Mouse (Mus musculus): Measurements from ENCODE around the gene Igsf6. TPM values are rescaled to one million over a fixed set of nuclear protein-coding genes. Genes with fewer than 3 reads are reported as not detected.

Gene Igsf6
- total RNA-seq (2022): 1 to 10 TPM in 2 of 4 experiments, under 1 TPM in 2; 0.72 to 1.5 (median 1.2) TPM

GRCm38 (mm10) chr7:121074281-121074680, at the start of gene Igsf6:
Gene Igsf6 (minus strand): TSS chr7:121074572.
- peak; percentile 45 for DNase-seq (ENCODE audit: low spot score)

DNA sequence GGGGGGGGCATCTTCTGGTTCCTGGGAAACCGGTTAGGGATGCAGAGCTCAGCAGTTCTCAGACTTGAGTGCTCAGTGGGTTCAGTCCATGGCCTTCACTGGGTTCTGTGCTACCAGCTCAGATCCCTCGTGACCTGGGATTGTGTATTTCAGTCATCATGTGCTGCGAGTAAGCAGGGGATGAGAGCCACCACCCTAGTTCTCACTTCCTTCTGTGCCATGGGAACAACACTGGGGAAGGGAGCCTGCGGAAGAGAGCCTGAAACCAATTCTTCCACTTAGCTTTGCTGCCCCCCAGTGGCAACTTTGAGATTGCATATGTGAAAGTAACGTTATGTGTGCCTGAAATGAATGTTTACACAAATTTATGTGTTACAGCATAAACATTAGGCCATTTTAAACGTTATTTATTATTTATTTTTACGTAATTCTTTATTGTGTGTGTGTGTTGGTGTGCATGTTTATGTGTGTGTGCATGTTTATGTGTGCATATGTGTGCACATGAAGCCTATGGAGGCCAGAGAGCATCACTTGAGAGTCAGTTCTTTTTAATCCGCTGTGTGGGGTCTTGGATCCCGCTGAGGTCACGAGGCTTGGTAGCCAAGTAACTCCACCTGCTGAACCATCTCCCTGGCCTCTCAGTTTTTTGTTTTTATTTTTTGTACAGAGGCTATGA, 45.9 kb upstream of the Igsf6 start:
- peak; percentile 87 for DNase-seq (ENCODE audit: low spot score)

DNA sequence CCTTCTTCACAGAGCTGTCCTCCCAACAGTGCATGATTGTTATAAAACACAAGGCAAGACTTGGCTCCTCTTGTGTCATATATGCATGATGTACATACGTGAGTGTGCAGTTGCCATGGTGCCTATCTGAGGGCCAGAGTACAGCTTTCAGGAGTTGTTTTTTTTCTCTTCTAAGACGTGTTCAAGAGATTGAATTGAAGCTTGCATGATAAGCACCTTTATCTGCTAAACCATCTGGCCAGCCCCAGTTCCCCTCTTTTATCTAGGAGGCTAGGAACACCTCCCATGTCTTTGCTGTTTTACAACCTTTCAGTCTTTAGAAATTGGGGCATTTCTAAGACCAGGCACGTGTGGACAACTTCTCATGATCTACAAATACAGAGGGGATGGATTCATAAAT, 37.4 kb upstream of the Igsf6 start:
- no peak for DNase-seq (ENCODE audit: low spot score)

DNA sequence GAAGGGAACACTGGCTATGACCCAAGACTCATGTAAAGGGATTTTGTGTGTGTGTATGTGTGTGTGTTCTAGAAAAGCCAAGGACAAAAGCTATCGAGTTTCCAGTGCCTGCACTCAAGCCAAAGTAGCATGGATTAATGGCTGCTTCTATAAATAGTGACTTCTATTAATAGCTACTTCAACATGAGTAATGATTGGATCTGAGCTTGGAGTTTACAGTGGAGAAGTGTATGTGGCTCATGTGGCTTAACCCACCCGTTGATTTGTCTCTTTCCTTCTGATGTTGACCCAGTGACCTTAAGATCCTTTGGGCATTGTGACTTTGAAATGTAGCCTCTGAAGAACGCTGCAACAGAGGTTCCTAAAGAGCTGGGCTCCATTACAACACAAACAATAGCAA, 36.9 kb upstream of the Igsf6 start:
- peak; percentile 19 for DNase-seq (ENCODE audit: low spot score)

DNA sequence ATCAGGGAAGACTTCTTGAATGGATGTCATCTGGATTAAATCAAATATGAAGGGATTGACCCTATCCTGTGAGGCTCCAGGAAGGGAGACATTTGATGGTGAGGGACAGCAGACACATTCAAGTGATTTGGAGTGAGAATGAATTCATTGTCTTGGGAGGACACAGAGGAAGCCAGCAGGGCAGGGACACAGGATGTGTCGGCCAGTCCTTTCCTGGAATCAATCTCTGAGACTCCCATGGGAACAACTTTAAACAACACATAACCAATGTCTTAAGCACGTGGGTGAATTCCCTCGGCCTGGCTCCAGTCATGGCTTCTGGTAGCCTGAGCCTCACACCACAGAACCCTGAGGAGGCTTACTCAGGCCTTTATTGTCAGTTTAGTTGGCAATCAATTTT, 33.5 kb upstream of the Igsf6 start:
- peak; percentile 74 for DNase-seq (ENCODE audit: low spot score)

- DNase-seq (ENCODE audit: low spot score): no peak
Observed at GRCm38 (mm10) chr7:121098614-121099389, 24.4 kb upstream of the Igsf6 start.

DNA sequence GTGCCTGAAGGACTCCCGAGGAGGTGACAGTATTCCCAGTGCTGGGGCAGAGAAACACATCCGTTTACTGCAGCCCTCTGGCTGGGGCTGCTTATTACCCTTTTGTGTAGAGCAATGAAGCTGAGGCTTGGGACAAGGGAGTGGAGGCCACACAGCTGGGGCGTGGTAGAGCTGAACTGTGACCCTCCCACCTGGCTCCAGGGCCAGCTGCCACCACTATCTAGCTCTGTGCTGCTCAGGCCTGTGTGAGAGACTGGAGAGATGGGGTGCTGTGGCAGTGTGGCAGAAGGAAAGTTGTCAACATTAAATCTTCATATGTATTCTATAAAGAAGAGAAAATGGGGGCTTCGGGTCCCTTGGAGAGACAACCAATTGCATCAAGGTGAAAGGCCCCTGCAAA, 18.7 kb upstream of the Igsf6 start:
- no peak for DNase-seq (ENCODE audit: low spot score)

DNA sequence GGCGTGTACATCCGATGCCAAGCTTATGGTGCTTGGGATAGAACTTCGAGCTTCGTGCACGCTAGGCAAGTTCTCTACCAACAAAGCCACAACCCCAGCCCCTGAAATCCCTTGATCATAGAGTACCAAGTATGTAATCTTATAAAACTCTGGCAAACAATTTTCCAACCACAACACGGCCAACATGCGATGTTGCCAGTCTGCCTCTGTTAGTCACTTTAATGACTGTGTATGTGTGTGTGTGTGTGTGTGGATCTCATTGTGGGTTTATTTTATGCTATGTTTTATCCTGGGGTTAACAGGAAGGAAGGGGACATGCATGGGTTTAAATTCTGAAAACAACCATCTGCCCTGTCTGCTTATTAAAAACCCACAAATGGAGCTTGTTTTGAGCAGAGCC, 16.4 kb upstream of the Igsf6 start:
- DNase-seq (ENCODE audit: low spot score): no peak

DNA sequence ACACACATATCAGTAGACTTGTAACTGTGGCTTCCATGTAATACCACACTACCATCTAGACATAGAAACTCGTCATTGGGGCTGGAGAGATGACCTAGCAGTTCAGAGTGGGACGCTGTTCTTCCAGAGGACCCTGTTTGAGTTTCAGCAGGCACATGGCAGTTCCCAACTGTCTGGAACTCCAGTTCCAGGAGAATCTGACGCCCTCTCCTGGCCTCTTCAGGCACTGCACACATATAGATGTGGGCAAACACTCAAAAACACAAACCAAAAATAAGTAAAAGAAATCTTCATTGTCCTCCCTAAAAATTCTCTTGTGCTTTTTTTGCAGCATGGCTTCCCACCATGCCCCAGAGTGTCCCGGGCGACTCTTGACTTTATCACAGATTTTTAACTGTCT, 14.4 kb upstream of the Igsf6 start:
- DNase-seq (ENCODE audit: low spot score): no peak

DNA sequence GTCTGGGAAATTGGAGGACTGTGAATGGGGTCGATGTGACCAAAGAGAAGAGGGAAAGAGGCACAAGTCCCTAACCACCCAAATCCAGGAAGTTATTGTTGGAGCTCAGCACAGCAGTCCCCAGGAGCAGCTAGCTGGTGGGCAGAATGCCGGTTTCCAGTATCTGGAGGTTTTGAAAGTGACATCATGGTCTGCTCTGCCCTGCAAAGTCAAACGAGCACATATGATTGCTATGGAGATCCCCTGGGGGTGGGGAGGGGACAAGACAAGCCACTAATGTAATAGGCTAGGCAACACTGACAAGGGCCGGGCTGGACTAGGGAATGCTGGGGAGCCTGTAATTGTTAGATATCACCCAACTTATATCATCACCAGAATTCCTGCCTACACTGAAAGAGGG, 11.1 kb upstream of the Igsf6 start:
- peak; percentile 26 for DNase-seq (ENCODE audit: low spot score)

DNA sequence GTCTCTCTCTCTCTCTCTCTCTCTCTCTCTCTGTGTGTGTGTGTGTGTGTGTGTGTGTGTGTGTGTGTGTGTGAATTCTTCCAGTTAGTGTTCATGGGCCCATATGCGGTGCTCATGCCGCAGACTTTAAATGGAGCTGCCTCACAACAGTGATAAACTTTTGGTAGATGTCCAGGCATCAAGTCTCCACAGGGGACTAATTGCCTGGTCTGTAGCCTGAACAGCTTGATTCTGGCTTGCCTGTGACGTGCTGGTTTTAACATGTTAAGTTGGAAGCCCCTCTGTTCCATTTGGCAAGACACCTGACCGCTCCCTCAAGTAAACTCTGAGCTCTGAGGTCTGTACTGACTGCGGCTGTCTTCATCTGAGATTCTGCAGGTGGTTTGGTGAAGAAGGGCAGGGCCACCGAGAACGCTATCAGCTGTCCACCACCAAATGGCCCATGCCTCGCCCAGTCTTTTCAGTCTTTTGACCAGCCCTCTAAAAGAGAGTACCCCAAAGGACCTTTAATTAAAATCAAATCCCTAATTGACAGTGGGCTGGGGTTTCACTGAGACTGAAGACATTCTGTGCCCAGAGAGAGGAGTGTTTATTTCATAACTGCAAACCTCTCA, 10.6 kb upstream of the Igsf6 start:
- no peak for DNase-seq (ENCODE audit: low spot score)

DNA sequence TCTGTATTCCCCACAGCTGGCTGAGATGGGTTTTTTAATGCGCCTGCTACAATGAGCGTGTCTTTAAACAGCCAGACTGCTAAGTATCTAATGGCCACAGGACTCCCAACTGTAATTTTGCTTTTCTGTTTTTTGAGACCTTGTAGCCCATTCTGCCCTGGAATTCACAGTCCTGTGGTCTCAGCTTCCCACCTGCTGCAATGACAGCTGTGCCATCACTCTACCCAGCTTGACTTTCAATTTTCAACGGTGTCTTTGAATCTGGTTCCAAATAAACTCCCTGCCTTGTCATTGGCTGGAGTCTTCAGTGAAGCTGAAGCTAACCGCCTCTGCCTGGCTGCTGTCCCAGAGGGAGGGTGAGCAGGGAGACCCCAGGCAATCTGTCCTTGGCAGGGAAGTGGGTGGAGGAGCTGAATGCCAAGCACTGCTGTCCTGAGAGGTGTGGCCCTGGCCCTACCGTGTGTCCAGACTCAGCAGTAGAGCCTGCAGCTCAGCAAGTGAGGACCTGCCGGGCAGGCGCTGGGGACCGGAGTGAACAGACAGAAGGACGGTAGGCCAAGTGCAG, 8.7 kb upstream of the Igsf6 start:
- DNase-seq (ENCODE audit: low spot score): no peak

- no peak for DNase-seq (ENCODE audit: low spot score)
Observed at GRCm38 (mm10) chr7:121081816-121082215, 7.4 kb upstream of the Igsf6 start.

DNA sequence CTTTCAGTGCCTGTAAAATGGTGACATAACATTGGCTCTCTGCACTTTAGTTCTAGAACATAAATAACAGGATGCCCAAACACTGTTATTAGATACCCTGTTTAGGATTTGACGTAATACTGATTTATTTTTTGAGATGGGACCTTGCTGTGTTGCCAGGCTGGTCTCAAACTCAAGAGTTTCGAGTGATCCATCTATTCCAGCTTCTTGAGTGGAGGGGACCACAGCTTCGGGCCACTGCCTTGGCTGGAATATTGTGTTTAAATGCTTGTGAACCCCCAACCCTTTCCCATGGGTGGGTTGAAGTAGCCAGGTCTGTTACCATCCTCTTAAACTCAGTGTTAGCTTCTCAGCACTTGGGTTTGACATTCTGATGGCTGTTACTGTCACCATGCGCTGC, 7.0 kb upstream of the Igsf6 start, which contains the start of gene Otoa:
TSS of gene Otoa (plus strand) at position 301 of the 400 bp plus-strand sequence.
- no peak for DNase-seq (ENCODE audit: low spot score)

- DNase-seq (ENCODE audit: low spot score): peak; percentile 86
Observed at GRCm38 (mm10) chr7:121077829-121078228, 3.5 kb upstream of the Igsf6 start.

- DNase-seq (ENCODE audit: low spot score): no peak
Observed at GRCm38 (mm10) chr7:121077311-121077710, 2.9 kb upstream of the Igsf6 start.

- DNase-seq (ENCODE audit: low spot score): no peak
Observed at GRCm38 (mm10) chr7:121075416-121075815, 1.0 kb upstream of the Igsf6 start.

GRCm38 (mm10) chr7:121074801-121075400, 529 bp upstream of the Igsf6 start:
- peak; percentile 36 for DNase-seq (ENCODE audit: low spot score)

- no peak for DNase-seq (ENCODE audit: low spot score)
Observed at GRCm38 (mm10) chr7:121072506-121072905, 1.9 kb downstream of the Igsf6 start.

DNA sequence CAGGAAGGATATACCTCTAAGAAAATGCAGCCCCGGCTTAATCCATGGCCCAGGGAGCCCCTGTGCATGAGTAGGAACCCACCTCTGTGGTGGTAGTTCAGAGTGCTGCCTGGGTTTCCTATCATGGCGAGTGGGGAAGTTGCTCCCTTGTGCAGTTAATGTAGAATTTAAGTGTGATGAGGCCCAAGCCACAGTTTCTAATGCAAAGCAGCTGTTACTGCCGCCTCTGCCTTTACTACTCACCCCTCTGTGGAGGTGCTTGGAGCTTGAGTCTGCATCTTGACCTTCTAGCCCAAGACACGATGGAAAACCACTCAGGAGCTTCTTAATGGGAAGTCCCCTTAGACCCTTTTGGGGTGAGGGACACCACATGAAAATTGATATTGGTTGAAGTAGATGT, 3.1 kb downstream of the Igsf6 start:
- DNase-seq (ENCODE audit: low spot score): no peak

GRCm38 (mm10) chr7:121064309-121064708, 10.1 kb downstream of the Igsf6 start:
- peak; percentile 28 for DNase-seq (ENCODE audit: low spot score)

Measured in heart, adult 8-10 months (tissue).